Mouse (Mus musculus): ENCODE results near the gene Six5. TPM values are rescaled to one million over a fixed set of nuclear protein-coding genes. Genes with fewer than 3 reads are reported as not detected.

Gene Six5
- polyA plus RNA-seq, 1 experiment from 2014 or later: 7.4 TPM

- H3K36me3 ChIP-seq (ENCODE audit: control insufficient read depth, insufficient read depth, low read length): no peaks in the 10 kb centered on the region
- no peak overlapping the region for H3K27ac ChIP-seq (ENCODE audit: low read depth, low read length)
- DNase-seq (ENCODE audit: low spot score) (no peak), ATAC-seq (ENCODE audit: insufficient read depth, low FRiP score, low TSS enrichment) (peak; percentile 11)
- no peak overlapping the region for H3K4me2 ChIP-seq (ENCODE audit: low read depth)
- no peaks in the 10 kb centered on the region; the same call in 1 of the 2 replicates for H3K9me3 ChIP-seq (ENCODE audit: control insufficient read depth, low read length)
- peaks cover 6% of the 10 kb centered on the region for H3K4me1 ChIP-seq (ENCODE audit: control insufficient read depth, insufficient read depth, low read length)
- H3K27me3 ChIP-seq (ENCODE audit: control insufficient read depth, insufficient read depth, low read length): peaks cover 2% of the 10 kb centered on the region; the same call in 1 of the 2 replicates
- H3K4me3 ChIP-seq (ENCODE audit: low read depth, low read length): no peak overlapping the region
- 94% methylated on average over 8 of the region's 8 CpGs for WGBS
- H3K9ac ChIP-seq (ENCODE audit: low read length): no peak overlapping the region
These were observed 24.7 kb downstream of the Six5 start for GRCm38 (mm10) chr7:19119083-19119482.

GRCm38 (mm10) chr7:19119631-19120429 lies 25.4 kb downstream of the Six5 start, which contains the start of gene Fbxo46:
TSS of gene Fbxo46 (plus strand) at chr7:19119859.
- Histone ChIP-seq H3K4me2 (ENCODE audit: low read depth) (peak within 1 kb of the TSS; percentile 78), H3K36me3 (ENCODE audit: control insufficient read depth, insufficient read depth, low read length) (no peaks in the 10 kb centered on the region), H3K9ac (ENCODE audit: low read length) (peak within 1 kb of the TSS; percentile 69), H3K4me3 (ENCODE audit: low read depth, low read length) (peak within 1 kb of the TSS; percentile 73), H3K27ac (ENCODE audit: low read depth, low read length) (no peak within 1 kb of the TSS), H3K9me3 (ENCODE audit: control insufficient read depth, low read length) (no peaks in the 10 kb centered on the region; the same call in 1 of the 2 replicates), H3K27me3 (ENCODE audit: control insufficient read depth, insufficient read depth, low read length) (peaks cover 2% of the 10 kb centered on the region; the same call in 1 of the 2 replicates), H3K4me1 (ENCODE audit: control insufficient read depth, insufficient read depth, low read length) (peaks cover 6% of the 10 kb centered on the region)
- DNase-seq (ENCODE audit: low spot score): peak; percentile 92
- ATAC-seq (ENCODE audit: insufficient read depth, low FRiP score, low TSS enrichment): peak; percentile 92
- WGBS: 2% methylated on average over 34 of the region's 34 CpGs

- DNase-seq (ENCODE audit: low spot score) (no peak), ATAC-seq (ENCODE audit: insufficient read depth, low FRiP score, low TSS enrichment) (no peak)
- Histone ChIP-seq H3K27me3 (ENCODE audit: control insufficient read depth, insufficient read depth, low read length) (peaks cover 2% of the 10 kb centered on the region; the same call in 1 of the 2 replicates), H3K27ac (ENCODE audit: low read depth, low read length) (no peak overlapping the region), H3K9ac (ENCODE audit: low read length) (no peak overlapping the region), H3K4me2 (ENCODE audit: low read depth) (no peak overlapping the region), H3K36me3 (ENCODE audit: control insufficient read depth, insufficient read depth, low read length) (no peaks in the 10 kb centered on the region), H3K4me3 (ENCODE audit: low read depth, low read length) (no peak overlapping the region), H3K4me1 (ENCODE audit: control insufficient read depth, insufficient read depth, low read length) (peaks cover 6% of the 10 kb centered on the region), H3K9me3 (ENCODE audit: control insufficient read depth, low read length) (no peaks in the 10 kb centered on the region; the same call in 1 of the 2 replicates)
- 95% methylated on average over 4 of the region's 4 CpGs for WGBS
These were observed 27.3 kb downstream of the Six5 start for GRCm38 (mm10) chr7:19121686-19122085.

- DNase-seq (ENCODE audit: low spot score): no peak
- no peak for ATAC-seq (ENCODE audit: insufficient read depth, low FRiP score, low TSS enrichment)
- H3K4me2 ChIP-seq (ENCODE audit: low read depth): no peak overlapping the region
- no peaks in the 10 kb centered on the region for H3K27me3 ChIP-seq (ENCODE audit: control insufficient read depth, insufficient read depth, low read length)
- no peak overlapping the region for H3K27ac ChIP-seq (ENCODE audit: low read depth, low read length)
- WGBS: 94% methylated on average over 6 of the region's 6 CpGs
- no peak overlapping the region for H3K9ac ChIP-seq (ENCODE audit: low read length)
- no peak overlapping the region for H3K4me3 ChIP-seq (ENCODE audit: low read depth, low read length)
- H3K4me1 ChIP-seq (ENCODE audit: control insufficient read depth, insufficient read depth, low read length): peaks cover 6% of the 10 kb centered on the region
- no peaks in the 10 kb centered on the region for H3K9me3 ChIP-seq (ENCODE audit: control insufficient read depth, low read length)
- 0 out of 2 replicates have a peak, but pooled peaks cover 2% of the 10 kb centered on the region for H3K36me3 ChIP-seq (ENCODE audit: control insufficient read depth, insufficient read depth, low read length)
These were observed 30.3 kb downstream of the Six5 start for GRCm38 (mm10) chr7:19124713-19125112.

GRCm38 (mm10) chr7:19127744-19128143 lies 33.4 kb downstream of the Six5 start:
- H3K36me3 ChIP-seq (ENCODE audit: control insufficient read depth, insufficient read depth, low read length): 0 out of 2 replicates have a peak, but pooled peaks cover 2% of the 10 kb centered on the region
- ATAC-seq (ENCODE audit: insufficient read depth, low FRiP score, low TSS enrichment) (no peak), DNase-seq (ENCODE audit: low spot score) (no peak)
- H3K27ac ChIP-seq (ENCODE audit: low read depth, low read length): no peak overlapping the region
- H3K9ac ChIP-seq (ENCODE audit: low read length): no peak overlapping the region
- H3K4me3 ChIP-seq (ENCODE audit: low read depth, low read length): no peak overlapping the region
- H3K27me3 ChIP-seq (ENCODE audit: control insufficient read depth, insufficient read depth, low read length): no peaks in the 10 kb centered on the region
- H3K9me3 ChIP-seq (ENCODE audit: control insufficient read depth, low read length): no peaks in the 10 kb centered on the region
- H3K4me2 ChIP-seq (ENCODE audit: low read depth): no peak overlapping the region
- WGBS: 91% methylated on average over 5 of the region's 5 CpGs
- H3K4me1 ChIP-seq (ENCODE audit: control insufficient read depth, insufficient read depth, low read length): 0 out of 2 replicates have a peak, but pooled peaks cover 3% of the 10 kb centered on the region

- 96% methylated on average over 5 of the region's 5 CpGs for WGBS
- H3K27me3 ChIP-seq (ENCODE audit: control insufficient read depth, insufficient read depth, low read length): no peaks in the 10 kb centered on the region
- H3K27ac ChIP-seq (ENCODE audit: low read depth, low read length): no peak overlapping the region
- H3K4me2 ChIP-seq (ENCODE audit: low read depth): no peak overlapping the region
- DNase-seq (ENCODE audit: low spot score) (no peak), ATAC-seq (ENCODE audit: insufficient read depth, low FRiP score, low TSS enrichment) (no peak)
- no peaks in the 10 kb centered on the region for H3K9me3 ChIP-seq (ENCODE audit: control insufficient read depth, low read length)
- no peak overlapping the region for H3K9ac ChIP-seq (ENCODE audit: low read length)
- H3K4me1 ChIP-seq (ENCODE audit: control insufficient read depth, insufficient read depth, low read length): 0 out of 2 replicates have a peak, but pooled peaks cover 3% of the 10 kb centered on the region
- no peak overlapping the region for H3K4me3 ChIP-seq (ENCODE audit: low read depth, low read length)
- 0 out of 2 replicates have a peak, but pooled peaks cover 2% of the 10 kb centered on the region for H3K36me3 ChIP-seq (ENCODE audit: control insufficient read depth, insufficient read depth, low read length)
These were observed 35.0 kb downstream of the Six5 start for GRCm38 (mm10) chr7:19129396-19129795.

- Histone ChIP-seq H3K9me3 (ENCODE audit: control insufficient read depth, low read length) (no peaks in the 10 kb centered on the region), H3K9ac (ENCODE audit: low read length) (no peak overlapping the region; the same call in none of the 2 replicates), H3K36me3 (ENCODE audit: control insufficient read depth, insufficient read depth, low read length) (0 out of 2 replicates have a peak, but pooled peaks cover 2% of the 10 kb centered on the region), H3K4me3 (ENCODE audit: low read depth, low read length) (peak overlapping the region; percentile 27; the same call in 1 of the 2 replicates), H3K4me1 (ENCODE audit: control insufficient read depth, insufficient read depth, low read length) (0 out of 2 replicates have a peak, but pooled peaks cover 3% of the 10 kb centered on the region), H3K27me3 (ENCODE audit: control insufficient read depth, insufficient read depth, low read length) (no peaks in the 10 kb centered on the region), H3K27ac (ENCODE audit: low read depth, low read length) (peak overlapping the region; percentile 77), H3K4me2 (ENCODE audit: low read depth) (peak overlapping the region; percentile 57)
- DNase-seq (ENCODE audit: low spot score) (no peak), ATAC-seq (ENCODE audit: insufficient read depth, low FRiP score, low TSS enrichment) (no peak)
- WGBS: 36% methylated on average over 4 of the region's 4 CpGs
These were observed 36.3 kb downstream of the Six5 start for GRCm38 (mm10) chr7:19130657-19131056.

GRCm38 (mm10) chr7:19131324-19131848 lies 37.0 kb downstream of the Six5 start:
- ATAC-seq (ENCODE audit: insufficient read depth, low FRiP score, low TSS enrichment) (peak; percentile 98), DNase-seq (ENCODE audit: low spot score) (peak; percentile 99)
- H3K27ac ChIP-seq (ENCODE audit: low read depth, low read length): peak overlapping the region; percentile 77
- peak overlapping the region; percentile 52 for H3K9ac ChIP-seq (ENCODE audit: low read length)
- H3K4me3 ChIP-seq (ENCODE audit: low read depth, low read length): peak overlapping the region; percentile 33
- WGBS: under 1% methylated on average over 39 of the region's 39 CpGs
- no peaks in the 10 kb centered on the region for H3K27me3 ChIP-seq (ENCODE audit: control insufficient read depth, insufficient read depth, low read length)
- 0 out of 2 replicates have a peak, but pooled peaks cover 3% of the 10 kb centered on the region for H3K4me1 ChIP-seq (ENCODE audit: control insufficient read depth, insufficient read depth, low read length)
- H3K9me3 ChIP-seq (ENCODE audit: control insufficient read depth, low read length): no peaks in the 10 kb centered on the region
- H3K36me3 ChIP-seq (ENCODE audit: control insufficient read depth, insufficient read depth, low read length): peaks cover 5% of the 10 kb centered on the region; the same call in 1 of the 2 replicates
- H3K4me2 ChIP-seq (ENCODE audit: low read depth): peak overlapping the region; percentile 57
